Mouse (Mus musculus) hindbrain, postnatal 0 days (tissue): ENCODE measurements at regions not wholly inside any gene's neighbourhood (a gene's known extent, or its start where the extent isn't known, plus 50 kb on each side); places are given as distances from the start of the nearest gene placed in this dataset.
A peak's percentile ranks its signal among the peaks of the same experiment; 100 is the strongest.

Source experiments
- ATAC-seq: fragments of 200-750 bp; cut with Nextera tagmentation; 2 replicates; pipeline ENCODE4 v1.8.0; 2017; ENCODE audit warnings: mild to moderate bottlenecking, moderate TSS enrichment, moderate library complexity
- DNase-seq: peaks from one replicate; pipeline ENCODE4 v3.0.0-alpha.2; 2015; ENCODE audit warnings: low spot score
- H3K27ac ChIP-seq: fragments of 300-500 bp; sonication (generic); 2 replicates; pipeline ENCODE4 v1.5.1; 2014; ENCODE audit warnings: mild to moderate bottlenecking
- H3K27me3 ChIP-seq: fragments of 300-500 bp; sonication (generic); 2 replicates; pipeline ENCODE4 v1.6.1; 2014; ENCODE audit warnings: low read length, mixed read lengths; ENCODE audit not compliant: insufficient read depth
- H3K36me3 ChIP-seq: fragments of 300-500 bp; sonication (generic); 2 replicates; pipeline ENCODE4 v1.6.1; 2014; ENCODE audit warnings: low read length, mixed read lengths; ENCODE audit not compliant: insufficient read depth
- H3K4me1 ChIP-seq: fragments of 300-500 bp; sonication (generic); 2 replicates; pipeline ENCODE4 v1.6.1; 2014; ENCODE audit warnings: antibody characterized with exemption, low read length, mixed read lengths; ENCODE audit not compliant: insufficient read depth
- H3K4me2 ChIP-seq: fragments of 300-500 bp; sonication (generic); 2 replicates; pipeline ENCODE4 v1.6.1; 2014; ENCODE audit warnings: low read depth, mild to moderate bottlenecking, low read length, moderate library complexity, mixed read lengths
- H3K4me3 ChIP-seq: fragments of 300-500 bp; sonication (generic); 2 replicates; pipeline ENCODE4 v1.5.1; 2014; ENCODE audit warnings: low read length
- H3K9ac ChIP-seq: fragments of 300-500 bp; sonication (generic); replicated peaks from 2 replicates; pipeline ENCODE4 v1.6.1; 2014; ENCODE audit warnings: mild to moderate bottlenecking, low read length, moderate library complexity, mixed read lengths
- H3K9me3 ChIP-seq: fragments of 300-500 bp; sonication (generic); 2 replicates; pipeline ENCODE4 v1.6.1; 2016; ENCODE audit warnings: low read length, mixed read lengths
- CTCF ChIP-seq: IDR thresholded peaks from 2 replicates; pipeline ENCODE4 v1.5.1; 2016; ENCODE audit warnings: antibody characterized with exemption, control low read depth, low read depth
- WGBS: fragments of 180-500 bp; shearing (Covaris S2); extraction: QIAGEN DNeasy Blood & Tissue Kit; methylation state at CpG from one replicate; pipeline ENCODE4 v1.1.7; 2014; 5-methylcytosine and 5-hydroxymethylcytosine counted together

GRCm38 (mm10) chr13:52344383-52344782 lies 186.7 kb downstream of the Diras2 start:
- H3K4me2 ChIP-seq: no peak overlapping the region
- H3K4me3 ChIP-seq: no peak overlapping the region
- no peak for ATAC-seq
- no peaks in the 10 kb centered on the region for H3K36me3 ChIP-seq
- no peak overlapping the region for H3K9ac ChIP-seq
- WGBS: 72% methylated on average over 2 of the region's 2 CpGs
- no peak for DNase-seq
- H3K27me3 ChIP-seq: no peaks in the 10 kb centered on the region
- H3K9me3 ChIP-seq: no peaks in the 10 kb centered on the region
- TF ChIP-seq CTCF: no peak
- 0 out of 2 replicates have a peak, but pooled peaks cover 4% of the 10 kb centered on the region for H3K4me1 ChIP-seq
- H3K27ac ChIP-seq: no peak overlapping the region

GRCm38 (mm10) chr13:52344853-52345252 lies 186.2 kb downstream of the Diras2 start:
- TF ChIP-seq CTCF: no peak
- no peaks in the 10 kb centered on the region for H3K36me3 ChIP-seq
- DNase-seq (no peak), ATAC-seq (no peak)
- H3K4me3 ChIP-seq: no peak overlapping the region
- no peak overlapping the region for H3K27ac ChIP-seq
- WGBS: 96% methylated on average over 3 of the region's 3 CpGs
- no peaks in the 10 kb centered on the region for H3K27me3 ChIP-seq
- no peaks in the 10 kb centered on the region for H3K9me3 ChIP-seq
- H3K4me2 ChIP-seq: no peak overlapping the region
- 0 out of 2 replicates have a peak, but pooled peaks cover 4% of the 10 kb centered on the region for H3K4me1 ChIP-seq
- no peak overlapping the region for H3K9ac ChIP-seq

- H3K36me3 ChIP-seq: no peaks in the 10 kb centered on the region
- no peaks in the 10 kb centered on the region for H3K9me3 ChIP-seq
- DNase-seq (peak; percentile 63), ATAC-seq (peak; percentile 66; the same call in 1 of the 2 replicates)
- H3K27me3 ChIP-seq: no peaks in the 10 kb centered on the region
- H3K4me2 ChIP-seq: no peak overlapping the region
- H3K9ac ChIP-seq: no peak overlapping the region
- no peak overlapping the region for H3K4me3 ChIP-seq
- TF ChIP-seq CTCF: no peak
- WGBS: 50% methylated on average over 13 of the region's 13 CpGs
- 0 out of 2 replicates have a peak, but pooled peaks cover 4% of the 10 kb centered on the region for H3K4me1 ChIP-seq
- H3K27ac ChIP-seq: no peak overlapping the region
These were observed 185.6 kb downstream of the Diras2 start for GRCm38 (mm10) chr13:52345375-52346026.

GRCm38 (mm10) chr13:52346027-52346375 lies 185.1 kb downstream of the Diras2 start:
- Histone ChIP-seq H3K4me1 (0 out of 2 replicates have a peak, but pooled peaks cover 4% of the 10 kb centered on the region), H3K27me3 (no peaks in the 10 kb centered on the region), H3K9ac (no peak overlapping the region), H3K9me3 (no peaks in the 10 kb centered on the region), H3K27ac (no peak overlapping the region), H3K4me2 (no peak overlapping the region), H3K36me3 (no peaks in the 10 kb centered on the region), H3K4me3 (no peak overlapping the region)
- WGBS: 77% methylated on average over 5 of the region's 5 CpGs
- TF ChIP-seq CTCF: no peak
- DNase-seq (no peak), ATAC-seq (no peak)

GRCm38 (mm10) chr13:52347631-52348030 lies 183.4 kb downstream of the Diras2 start:
- Histone ChIP-seq H3K4me1 (0 out of 2 replicates have a peak, but pooled peaks cover 4% of the 10 kb centered on the region), H3K36me3 (no peaks in the 10 kb centered on the region), H3K9me3 (no peaks in the 10 kb centered on the region), H3K27ac (peak overlapping the region; percentile 45; the same call in 1 of the 2 replicates), H3K4me3 (no peak overlapping the region), H3K27me3 (no peaks in the 10 kb centered on the region), H3K9ac (no peak overlapping the region), H3K4me2 (no peak overlapping the region)
- TF ChIP-seq CTCF: no peak
- WGBS: 31% methylated on average over 2 of the region's 2 CpGs
- DNase-seq (peak; percentile 70), ATAC-seq (peak; percentile 73)

- no peak for DNase-seq
- Histone ChIP-seq H3K36me3 (no peaks in the 10 kb centered on the region), H3K27me3 (no peaks in the 10 kb centered on the region), H3K4me3 (no peak overlapping the region), H3K4me2 (no peak overlapping the region), H3K9me3 (no peaks in the 10 kb centered on the region), H3K9ac (no peak overlapping the region), H3K4me1 (0 out of 2 replicates have a peak, but pooled peaks cover 4% of the 10 kb centered on the region), H3K27ac (no peak overlapping the region)
- TF ChIP-seq CTCF: no peak
- no peak for ATAC-seq
- 78% methylated on average over 5 of the region's 5 CpGs for WGBS
These were observed 181.5 kb downstream of the Diras2 start for GRCm38 (mm10) chr13:52349606-52350005.

GRCm38 (mm10) chr13:52352576-52352975 lies 178.5 kb downstream of the Diras2 start:
- Histone ChIP-seq H3K27ac (no peak overlapping the region), H3K9me3 (no peaks in the 10 kb centered on the region; the same call in 1 of the 2 replicates), H3K36me3 (no peaks in the 10 kb centered on the region), H3K4me1 (no peaks in the 10 kb centered on the region), H3K27me3 (no peaks in the 10 kb centered on the region), H3K9ac (no peak overlapping the region), H3K4me3 (no peak overlapping the region), H3K4me2 (no peak overlapping the region)
- DNase-seq (peak; percentile 36), ATAC-seq (no peak)
- TF ChIP-seq CTCF: peak; percentile 76
- WGBS: 82% methylated on average over 4 of the region's 4 CpGs
